Mouse (Mus musculus): ENCODE data around the gene AI593442. TPM values are rescaled to one million over a fixed set of nuclear protein-coding genes. Genes with fewer than 3 reads are reported as not detected.

Gene AI593442
- not detected for total RNA-seq (2023)

DNA sequence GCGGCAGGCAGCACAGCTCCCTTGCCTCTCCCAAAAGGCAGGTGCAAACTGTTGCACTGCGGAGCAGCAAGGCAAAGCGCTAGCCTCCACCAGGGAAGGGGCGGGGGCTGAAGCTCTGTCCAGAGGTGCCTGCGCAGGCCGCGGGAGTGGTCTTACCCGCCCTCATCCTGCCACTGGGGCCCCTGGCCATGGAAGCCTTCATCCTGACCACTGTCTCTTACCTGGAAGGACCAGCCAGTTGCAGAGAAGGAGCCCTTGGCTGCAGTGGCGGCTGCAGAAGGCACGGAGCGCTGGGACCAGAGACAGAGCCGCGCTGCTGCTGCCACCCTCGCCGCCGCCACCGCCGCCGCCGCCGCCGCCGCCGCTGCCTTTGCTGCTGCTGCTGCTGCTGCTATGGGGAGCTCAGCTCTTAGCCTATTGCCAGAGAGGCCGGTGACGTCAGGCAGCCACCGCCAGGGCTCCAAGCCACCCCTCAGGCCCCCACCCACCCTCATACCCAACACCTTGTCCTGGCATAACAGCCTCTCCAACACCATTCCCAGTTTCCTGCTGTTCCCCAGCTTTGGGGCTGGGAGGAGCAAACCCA lies at the start of gene AI593442:
AI593442 (minus strand) TSS at position 419 of the 586 bp plus-strand sequence.

Measured in CD8-positive naive resting alpha-beta T cell, adult 57 days (primary cell).